Mouse (Mus musculus) adrenal gland, adult 2 months (tissue): Measurements from ENCODE around the gene Zfp941. TPM values are rescaled to one million over a fixed set of nuclear protein-coding genes. Genes with fewer than 3 reads are reported as not detected.

ENCODE experiments used
- DNase-seq: peaks from one replicate; pipeline ENCODE4 v3.0.0; 2021
- polyA plus RNA-seq: library from polyadenylated mRNA; depleted of rRNA; stranded (reverse); fragments of >200 nt; gene quantifications from 2 replicates; pipeline ENCODE4 v1.2.3, GENCODE M21; 2012
- total RNA-seq, 2 experiments: library from RNA; stranded (reverse); gene quantifications; 2 replicates each; pipeline ENCODE4 v1.2.3; 2021

The Zfp941 gene
- total and polyA plus RNA-seq, 3 experiments = 0.08 to 5.3 (median 2.2) TPM

- no peak for DNase-seq
Measured at GRCm38 (mm10) chr7:140840750-140841735, 19.1 kb upstream of the Zfp941 start.

GRCm38 (mm10) chr7:140839556-140839955 lies 17.6 kb upstream of the Zfp941 start:
- no peak for DNase-seq

GRCm38 (mm10) chr7:140836243-140837115 lies 14.5 kb upstream of the Zfp941 start:
- no peak for DNase-seq

GRCm38 (mm10) chr7:140835758-140836087 lies 13.7 kb upstream of the Zfp941 start:
- no peak for DNase-seq

- DNase-seq = peak; percentile 79
Measured at GRCm38 (mm10) chr7:140834968-140835757, 13.2 kb upstream of the Zfp941 start, which contains the start of gene Urah. Gene Urah (plus strand): TSS chr7:140835018.

GRCm38 (mm10) chr7:140833341-140833740 lies 11.4 kb upstream of the Zfp941 start:
- DNase-seq = no peak

- DNase-seq = peak; percentile 70
Measured at GRCm38 (mm10) chr7:140831447-140831846, 9.5 kb upstream of the Zfp941 start.

GRCm38 (mm10) chr7:140828171-140828881 lies 6.3 kb upstream of the Zfp941 start:
- DNase-seq = peak; percentile 58

GRCm38 (mm10) chr7:140822731-140823130 lies 753 bp upstream of the Zfp941 start:
- no peak for DNase-seq

- no peak for DNase-seq
Measured at GRCm38 (mm10) chr7:140821305-140821652, 699 bp downstream of the Zfp941 start.

- DNase-seq = no peak
Measured at GRCm38 (mm10) chr7:140820173-140820572, 1.8 kb downstream of the Zfp941 start.

GRCm38 (mm10) chr7:140812850-140813249 lies 9.1 kb downstream of the Zfp941 start:
- DNase-seq = no peak

GRCm38 (mm10) chr7:140811714-140812113 lies 10.3 kb downstream of the Zfp941 start:
- DNase-seq = no peak

GRCm38 (mm10) chr7:140810496-140810895 lies 11.5 kb downstream of the Zfp941 start:
- no peak for DNase-seq

GRCm38 (mm10) chr7:140805704-140806103 lies 16.3 kb downstream of the Zfp941 start:
- peak; percentile 73 for DNase-seq

- no peak for DNase-seq
Measured at GRCm38 (mm10) chr7:140802629-140803028, 19.3 kb downstream of the Zfp941 start.

GRCm38 (mm10) chr7:140798212-140798611 lies 23.8 kb downstream of the Zfp941 start:
- no peak for DNase-seq

GRCm38 (mm10) chr7:140797619-140798018 lies 24.4 kb downstream of the Zfp941 start:
- DNase-seq = no peak

- DNase-seq = no peak
Measured at GRCm38 (mm10) chr7:140793541-140793940, 28.4 kb downstream of the Zfp941 start.

GRCm38 (mm10) chr7:140788053-140788435 lies 33.9 kb downstream of the Zfp941 start:
- DNase-seq = no peak

- no peak for DNase-seq
Measured at GRCm38 (mm10) chr7:140787406-140788052, 34.4 kb downstream of the Zfp941 start, which contains the start of gene Syce1. Gene Syce1 (minus strand): TSS chr7:140787852.
